Mouse (Mus musculus): ENCODE results near the gene Mypn. TPM values are rescaled to one million over a fixed set of nuclear protein-coding genes. Genes with fewer than 3 reads are reported as not detected.

The Mypn gene
- total and polyA plus RNA-seq, 3 experiments, result 0.17 to 0.81 (median 0.39) TPM

DNA sequence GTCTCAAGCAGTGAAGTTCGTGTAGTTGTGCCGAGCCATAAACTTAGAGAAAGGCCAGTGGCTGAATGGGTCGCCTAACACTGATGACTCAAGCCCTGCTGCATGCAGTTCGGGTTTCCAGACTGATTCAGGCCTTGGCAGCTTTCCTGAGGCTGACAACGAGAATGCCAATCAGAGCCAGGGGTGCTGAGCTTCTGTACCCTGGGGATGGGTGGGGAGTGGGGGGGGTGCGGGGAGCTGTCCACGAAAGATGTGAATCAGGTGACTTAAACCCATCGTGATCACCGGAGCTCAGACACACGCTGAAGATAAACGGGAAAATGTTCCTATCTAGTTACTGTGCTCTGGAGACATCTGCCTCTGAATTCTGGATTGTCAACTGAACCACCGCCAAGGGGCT, 20.6 kb upstream of the Mypn start:
- dilution Hi-C loops (cut with MboI; ENCODE audit: extremely low pct_ligation_motif_present, extremely low pct_unique_long_range_greater_than_20kb, low sequenced_read_pairs), result no loop called here
- Histone ChIP-seq H3K4me1 (ENCODE audit: control insufficient read depth in 1 of 2, insufficient read depth in 2 of 2) (peaks cover 0 to 7% of the 10 kb centered on the region in 2 experiments; a peak in 2 of 4 replicates), H3K27ac (ENCODE audit: insufficient read depth, low read depth) (no peak overlapping the region), H3K4me2 (ENCODE audit: insufficient read depth, low read depth, poor library complexity, severe bottlenecking) (no peak overlapping the region), H3K79me2 (replicated peaks; ENCODE audit: control insufficient read depth, extremely low read depth, insufficient read depth, poor library complexity, severe bottlenecking) (no peaks in the 10 kb centered on the region), H3K36me3 (replicated peaks in 1 of 2; ENCODE audit: control insufficient read depth in 1 of 2, insufficient read depth in 1 of 2, low read length in 1 of 2) (no peaks in the 10 kb centered on the region), H3K9ac (ENCODE audit: insufficient read depth, low read depth) (no peak overlapping the region), H3K27me3 (replicated peaks) (no peaks in the 10 kb centered on the region), H3K4me3 (replicated peaks in 1 of 3; ENCODE audit: low read depth in 2 of 3, low read length in 2 of 3, poor library complexity in 1 of 3) (no peak overlapping the region), H3K9me3 (replicated peaks; ENCODE audit: low read length) (no peaks in the 10 kb centered on the region)
- no peak for TF ChIP-seq MAFK (IDR thresholded peaks at IDR 0.05; ENCODE audit: insufficient replicate concordance, low read length)
- TF ChIP-seq ZKSCAN1 (IDR thresholded peaks at IDR 0.05; ENCODE audit: borderline replicate concordance, low read depth, low read length), result no peak
- no peak for TF ChIP-seq MEF2A (IDR thresholded peaks at IDR 0.05; ENCODE audit: borderline replicate concordance, low read depth, low read length)
- in situ Hi-C loops (cut with MboI; ENCODE audit: low pct_ligation_motif_present, low pct_unique_long_range_greater_than_20kb, low sequenced_read_pairs), result no loop called here
- DNase-seq (ENCODE audit: extremely low read depth), result no peak

DNA sequence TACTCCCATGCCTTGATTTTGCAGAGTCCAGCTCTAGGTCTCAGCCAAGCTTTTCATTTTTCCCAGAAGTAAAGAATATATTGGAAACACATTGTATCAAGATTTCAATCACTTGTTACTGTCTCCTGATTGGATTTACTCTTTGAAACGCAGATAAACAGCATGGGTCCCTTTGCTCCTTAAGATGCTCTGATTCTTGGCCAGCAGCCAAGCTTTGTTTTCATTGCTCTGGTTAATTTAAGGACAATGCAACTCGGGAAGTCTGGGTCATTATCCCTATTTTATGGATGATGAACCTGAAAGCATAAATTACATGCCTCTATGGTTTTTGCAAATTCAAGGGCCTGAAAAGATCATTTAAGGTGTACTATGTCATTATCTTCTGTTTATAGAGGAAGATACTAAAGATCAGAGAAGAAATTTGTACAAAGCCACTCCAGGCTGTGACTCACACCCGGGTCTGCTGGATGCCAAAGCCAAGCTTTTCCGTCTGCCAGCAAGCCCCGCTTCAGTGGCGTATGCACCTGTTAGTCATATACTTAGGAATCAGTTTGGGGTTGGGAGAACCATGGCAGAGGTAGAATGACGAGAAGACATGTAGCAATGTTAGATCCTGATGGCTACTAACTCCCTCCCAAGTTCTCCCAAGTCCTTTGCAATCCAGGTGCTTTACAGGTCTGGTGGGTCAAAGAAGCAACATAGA, 17.5 kb upstream of the Mypn start:
- dilution Hi-C loops (cut with MboI; ENCODE audit: extremely low pct_ligation_motif_present, extremely low pct_unique_long_range_greater_than_20kb, low sequenced_read_pairs), result no loop called here
- no peak overlapping the region for H3K4me2 ChIP-seq (ENCODE audit: insufficient read depth, low read depth, poor library complexity, severe bottlenecking)
- H3K27me3 ChIP-seq (replicated peaks), result no peaks in the 10 kb centered on the region
- H3K9ac ChIP-seq (ENCODE audit: insufficient read depth, low read depth), result no peak overlapping the region
- H3K9me3 ChIP-seq (replicated peaks; ENCODE audit: low read length), result no peaks in the 10 kb centered on the region
- no peak for DNase-seq (ENCODE audit: extremely low read depth)
- H3K36me3 ChIP-seq (replicated peaks in 1 of 2; ENCODE audit: control insufficient read depth in 1 of 2, insufficient read depth in 1 of 2, low read length in 1 of 2), result no peaks in the 10 kb centered on the region
- no peaks in the 10 kb centered on the region for H3K79me2 ChIP-seq (replicated peaks; ENCODE audit: control insufficient read depth, extremely low read depth, insufficient read depth, poor library complexity, severe bottlenecking)
- TF ChIP-seq ZNF384 (IDR thresholded peaks at IDR 0.05; ENCODE audit: low read depth, low read length) (no peak), MAX (IDR thresholded peaks at IDR 0.05; ENCODE audit: low read length) (no peak), MAFK (IDR thresholded peaks at IDR 0.05; ENCODE audit: insufficient replicate concordance, low read length) (no peak), ZMIZ1 (IDR thresholded peaks at IDR 0.05; ENCODE audit: low read depth, low read length) (no peak)
- no peak overlapping the region for H3K27ac ChIP-seq (ENCODE audit: insufficient read depth, low read depth)
- H3K4me3 ChIP-seq (replicated peaks in 1 of 3; ENCODE audit: low read depth in 2 of 3, low read length in 2 of 3, poor library complexity in 1 of 3), result no peak overlapping the region
- in situ Hi-C loops (cut with MboI; ENCODE audit: low pct_ligation_motif_present, low pct_unique_long_range_greater_than_20kb, low sequenced_read_pairs), result no loop called here
- H3K4me1 ChIP-seq (ENCODE audit: control insufficient read depth in 1 of 2, insufficient read depth in 2 of 2), result peaks cover 0 to 7% of the 10 kb centered on the region in 2 experiments; a peak in 2 of 4 replicates

DNA sequence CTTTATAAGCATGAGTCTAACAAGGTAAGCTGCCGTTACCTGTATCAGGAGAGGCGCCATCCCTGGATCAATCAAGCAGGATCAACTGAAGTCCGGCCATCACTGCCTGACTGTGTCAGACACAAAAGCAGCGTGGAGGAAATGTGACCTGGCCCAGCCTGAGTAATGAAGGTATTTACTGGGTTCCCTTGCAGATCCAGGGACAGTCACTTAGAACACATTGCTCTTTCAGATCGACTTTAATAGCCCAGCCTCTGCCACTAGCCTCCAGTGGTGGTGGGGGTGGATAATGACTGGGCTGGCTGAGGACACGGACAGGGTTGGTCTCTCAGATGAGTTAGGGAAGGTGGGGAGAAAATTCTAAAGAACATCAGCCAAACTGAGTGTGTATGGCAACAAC, 5.1 kb upstream of the Mypn start:
- Histone ChIP-seq H3K9ac (ENCODE audit: insufficient read depth, low read depth) (no peak overlapping the region), H3K36me3 (replicated peaks in 1 of 2; ENCODE audit: control insufficient read depth in 1 of 2, insufficient read depth in 1 of 2, low read length in 1 of 2) (no peaks in the 10 kb centered on the region), H3K79me2 (replicated peaks; ENCODE audit: control insufficient read depth, extremely low read depth, insufficient read depth, poor library complexity, severe bottlenecking) (no peaks in the 10 kb centered on the region), H3K4me3 (replicated peaks in 1 of 3; ENCODE audit: low read depth in 2 of 3, low read length in 2 of 3, poor library complexity in 1 of 3) (no peak overlapping the region), H3K27me3 (replicated peaks) (no peaks in the 10 kb centered on the region), H3K4me2 (ENCODE audit: insufficient read depth, low read depth, poor library complexity, severe bottlenecking) (no peak overlapping the region), H3K4me1 (ENCODE audit: control insufficient read depth in 1 of 2, insufficient read depth in 2 of 2) (0 out of 4 replicates have a peak, but pooled peaks cover 0 to 5% of the 10 kb centered on the region in 2 experiments), H3K27ac (ENCODE audit: insufficient read depth, low read depth) (no peak overlapping the region), H3K9me3 (replicated peaks; ENCODE audit: low read length) (no peaks in the 10 kb centered on the region)
- dilution Hi-C loops (cut with MboI; ENCODE audit: extremely low pct_ligation_motif_present, extremely low pct_unique_long_range_greater_than_20kb, low sequenced_read_pairs), result no loop called here
- no peak for DNase-seq (ENCODE audit: extremely low read depth)
- TF ChIP-seq JUN (IDR thresholded peaks at IDR 0.05; ENCODE audit: insufficient read depth, low read depth, low read length), result no peak
- no peak for TF ChIP-seq PAX5 (IDR thresholded peaks at IDR 0.05; ENCODE audit: low read length)
- TF ChIP-seq POLR2AphosphoS2 (IDR thresholded peaks at IDR 0.05; ENCODE audit: low read depth, low read length), result no peak
- no peak for TF ChIP-seq CHD1 (IDR thresholded peaks at IDR 0.05; ENCODE audit: low read depth, low read length)
- TF ChIP-seq ZC3H11A (IDR thresholded peaks at IDR 0.05; ENCODE audit: low read depth, low read length), result no peak
- no peak for TF ChIP-seq ETS1 (conservative IDR thresholded peaks at IDR 0.05; ENCODE audit: low read depth, low read length)
- no peak for TF ChIP-seq CTCF (conservative IDR thresholded peaks at IDR 0.05 in 1 of 2, IDR thresholded peaks at IDR 0.05 in 1 of 2; ENCODE audit: low read depth in 2 of 2, low read length in 2 of 2)
- no peak for TF ChIP-seq RAD21 (IDR thresholded peaks at IDR 0.05; ENCODE audit: low read depth, low read length)
- TF ChIP-seq NELFE (IDR thresholded peaks at IDR 0.05; ENCODE audit: low read depth, low read length), result no peak
- TF ChIP-seq NRF1 (IDR thresholded peaks at IDR 0.05; ENCODE audit: low read depth, low read length), result no peak
- TF ChIP-seq HCFC1 (IDR thresholded peaks at IDR 0.05; ENCODE audit: low read depth, low read length), result no peak
- TF ChIP-seq POLR2A (IDR thresholded peaks at IDR 0.05; ENCODE audit: low read depth, low read length), result no peak
- no peak for TF ChIP-seq EP300 (IDR thresholded peaks at IDR 0.05; ENCODE audit: low read length)
- no peak for TF ChIP-seq SIN3A (IDR thresholded peaks at IDR 0.05; ENCODE audit: low read length)
- TF ChIP-seq USF2 (conservative IDR thresholded peaks at IDR 0.05; ENCODE audit: low read depth, low read length), result no peak
- no peak for TF ChIP-seq MAFK (IDR thresholded peaks at IDR 0.05; ENCODE audit: insufficient replicate concordance, low read length)
- TF ChIP-seq ZNF384 (IDR thresholded peaks at IDR 0.05; ENCODE audit: low read depth, low read length), result no peak
- no peak for TF ChIP-seq IRF4 (IDR thresholded peaks at IDR 0.05; ENCODE audit: low read depth, low read length)
- in situ Hi-C loops (cut with MboI; ENCODE audit: low pct_ligation_motif_present, low pct_unique_long_range_greater_than_20kb, low sequenced_read_pairs), result no loop called here

All from CH12.LX (cell line).